Mouse (Mus musculus): ENCODE data around the gene Tbcb. TPM values are rescaled to one million over a fixed set of nuclear protein-coding genes. Genes with fewer than 3 reads are reported as not detected.

The Tbcb gene
- polyA plus RNA-seq, 1 experiment from 2014 or later = 156 TPM

GRCm38 (mm10) chr7:30199498-30200139 is 32.5 kb downstream of the Tbcb start:
- no peak for ATAC-seq (ENCODE audit: low read depth)

GRCm38 (mm10) chr7:30198481-30198971 is 33.5 kb downstream of the Tbcb start, which contains the start of gene Capns1:
Gene Capns1 (minus strand): TSS chr7:30198811.
- Histone ChIP-seq H3K4me2 (ENCODE audit: low read depth, low read length) (peak within 1 kb of the TSS; percentile 15), H3K4me1 (replicated peaks; ENCODE audit: control insufficient read depth, insufficient read depth, low read length) (peaks cover 12% of the 10 kb centered on the region), H3K4me3 (ENCODE audit: low read length) (no peak within 1 kb of the TSS), H3K27ac (ENCODE audit: low read length) (no peak within 1 kb of the TSS; the same call in 1 of the 2 replicates), H3K9ac (ENCODE audit: low read length) (no peak within 1 kb of the TSS), H3K27me3 (ENCODE audit: control insufficient read depth, insufficient read depth, low read depth, low read length) (no peaks in the 10 kb centered on the region), H3K36me3 (ENCODE audit: control insufficient read depth, insufficient read depth, low read length) (no peaks in the 10 kb centered on the region), H3K9me3 (ENCODE audit: control insufficient read depth, low read length) (no peaks in the 10 kb centered on the region)
- ATAC-seq (ENCODE audit: low read depth) = peak; percentile 18; the same call in 1 of the 2 replicates
- WGBS = 6% methylated on average over 8 of the region's 8 CpGs

More at GRCm38 (mm10) chr7:30199498-30200139, 32.5 kb downstream of the Tbcb start:
- Histone ChIP-seq H3K4me2 (ENCODE audit: low read depth, low read length) (no peak overlapping the region), H3K4me1 (replicated peaks; ENCODE audit: control insufficient read depth, insufficient read depth, low read length) (peaks cover 11% of the 10 kb centered on the region; the same call in 1 of the 2 replicates), H3K4me3 (ENCODE audit: low read length) (no peak overlapping the region), H3K9me3 (ENCODE audit: control insufficient read depth, low read length) (no peaks in the 10 kb centered on the region), H3K9ac (ENCODE audit: low read length) (no peak overlapping the region), H3K36me3 (ENCODE audit: control insufficient read depth, insufficient read depth, low read length) (no peaks in the 10 kb centered on the region), H3K27me3 (ENCODE audit: control insufficient read depth, insufficient read depth, low read depth, low read length) (no peaks in the 10 kb centered on the region), H3K27ac (ENCODE audit: low read length) (no peak overlapping the region)
- WGBS = 67% methylated on average over 18 of the region's 18 CpGs

- WGBS = 45% methylated on average over 5 of the region's 5 CpGs
- Histone ChIP-seq H3K27ac (ENCODE audit: low read length) (no peak overlapping the region), H3K36me3 (ENCODE audit: control insufficient read depth, insufficient read depth, low read length) (no peaks in the 10 kb centered on the region), H3K9ac (ENCODE audit: low read length) (no peak overlapping the region), H3K4me1 (replicated peaks; ENCODE audit: control insufficient read depth, insufficient read depth, low read length) (peaks cover 20% of the 10 kb centered on the region), H3K27me3 (ENCODE audit: control insufficient read depth, insufficient read depth, low read depth, low read length) (no peaks in the 10 kb centered on the region), H3K4me3 (ENCODE audit: low read length) (no peak overlapping the region), H3K9me3 (ENCODE audit: control insufficient read depth, low read length) (no peaks in the 10 kb centered on the region), H3K4me2 (ENCODE audit: low read depth, low read length) (no peak overlapping the region)
- ATAC-seq (ENCODE audit: low read depth) = no peak
These were observed 34.4 kb downstream of the Tbcb start for GRCm38 (mm10) chr7:30197592-30198129.

- Histone ChIP-seq H3K27me3 (ENCODE audit: control insufficient read depth, insufficient read depth, low read depth, low read length) (no peaks in the 10 kb centered on the region), H3K4me1 (replicated peaks; ENCODE audit: control insufficient read depth, insufficient read depth, low read length) (peaks cover 20% of the 10 kb centered on the region), H3K9ac (ENCODE audit: low read length) (no peak overlapping the region), H3K4me3 (ENCODE audit: low read length) (no peak overlapping the region), H3K9me3 (ENCODE audit: control insufficient read depth, low read length) (no peaks in the 10 kb centered on the region), H3K36me3 (ENCODE audit: control insufficient read depth, insufficient read depth, low read length) (peaks cover 11% of the 10 kb centered on the region; the same call in 1 of the 2 replicates), H3K27ac (ENCODE audit: low read length) (no peak overlapping the region), H3K4me2 (ENCODE audit: low read depth, low read length) (no peak overlapping the region)
- no peak for ATAC-seq (ENCODE audit: low read depth)
- 63% methylated on average over 6 of the region's 6 CpGs for WGBS
These were observed 35.9 kb downstream of the Tbcb start for GRCm38 (mm10) chr7:30196171-30196570.

GRCm38 (mm10) chr7:30195461-30195860 is 36.6 kb downstream of the Tbcb start:
- no peak overlapping the region for H3K4me3 ChIP-seq (ENCODE audit: low read length)
- peak overlapping the region; percentile 66; the same call in 1 of the 2 replicates for H3K4me2 ChIP-seq (ENCODE audit: low read depth, low read length)
- H3K36me3 ChIP-seq (ENCODE audit: control insufficient read depth, insufficient read depth, low read length) = peaks cover 13% of the 10 kb centered on the region; the same call in 1 of the 2 replicates
- WGBS = 56% methylated on average over 6 of the region's 6 CpGs
- H3K27ac ChIP-seq (ENCODE audit: low read length) = no peak overlapping the region
- H3K4me1 ChIP-seq (replicated peaks; ENCODE audit: control insufficient read depth, insufficient read depth, low read length) = peaks cover 20% of the 10 kb centered on the region
- no peak overlapping the region for H3K9ac ChIP-seq (ENCODE audit: low read length)
- no peaks in the 10 kb centered on the region for H3K9me3 ChIP-seq (ENCODE audit: control insufficient read depth, low read length)
- no peaks in the 10 kb centered on the region for H3K27me3 ChIP-seq (ENCODE audit: control insufficient read depth, insufficient read depth, low read depth, low read length)
- no peak for ATAC-seq (ENCODE audit: low read depth)

- peak overlapping the region; percentile 66 for H3K4me2 ChIP-seq (ENCODE audit: low read depth, low read length)
- peak; percentile 94 for ATAC-seq (ENCODE audit: low read depth)
- H3K9ac ChIP-seq (ENCODE audit: low read length) = peak overlapping the region; percentile 84
- no peaks in the 10 kb centered on the region for H3K27me3 ChIP-seq (ENCODE audit: control insufficient read depth, insufficient read depth, low read depth, low read length)
- H3K4me3 ChIP-seq (ENCODE audit: low read length) = peak overlapping the region; percentile 78
- peaks cover 20% of the 10 kb centered on the region for H3K4me1 ChIP-seq (replicated peaks; ENCODE audit: control insufficient read depth, insufficient read depth, low read length)
- peak overlapping the region; percentile 90 for H3K27ac ChIP-seq (ENCODE audit: low read length)
- WGBS = under 1% methylated on average over 28 of the region's 28 CpGs
- H3K9me3 ChIP-seq (ENCODE audit: control insufficient read depth, low read length) = no peaks in the 10 kb centered on the region
- peaks cover 15% of the 10 kb centered on the region; the same call in 1 of the 2 replicates for H3K36me3 ChIP-seq (ENCODE audit: control insufficient read depth, insufficient read depth, low read length)
These were observed 37.2 kb downstream of the Tbcb start for GRCm38 (mm10) chr7:30194884-30195283.

GRCm38 (mm10) chr7:30194101-30194831 is 37.8 kb downstream of the Tbcb start:
- Histone ChIP-seq H3K9ac (ENCODE audit: low read length) (peak overlapping the region; percentile 84), H3K9me3 (ENCODE audit: control insufficient read depth, low read length) (no peaks in the 10 kb centered on the region), H3K36me3 (ENCODE audit: control insufficient read depth, insufficient read depth, low read length) (peaks cover 15% of the 10 kb centered on the region; the same call in 1 of the 2 replicates), H3K4me1 (replicated peaks; ENCODE audit: control insufficient read depth, insufficient read depth, low read length) (peaks cover 20% of the 10 kb centered on the region), H3K4me2 (ENCODE audit: low read depth, low read length) (peak overlapping the region; percentile 66), H3K4me3 (ENCODE audit: low read length) (peak overlapping the region; percentile 78), H3K27ac (ENCODE audit: low read length) (peak overlapping the region; percentile 90), H3K27me3 (ENCODE audit: control insufficient read depth, insufficient read depth, low read depth, low read length) (no peaks in the 10 kb centered on the region)
- WGBS = under 1% methylated on average over 25 of the region's 26 CpGs
- peak; percentile 30 for ATAC-seq (ENCODE audit: low read depth)

GRCm38 (mm10) chr7:30193581-30194100 is 38.4 kb downstream of the Tbcb start:
- under 1% methylated on average over 22 of the region's 26 CpGs for WGBS
- Histone ChIP-seq H3K4me2 (ENCODE audit: low read depth, low read length) (peak overlapping the region; percentile 66), H3K9me3 (ENCODE audit: control insufficient read depth, low read length) (no peaks in the 10 kb centered on the region), H3K4me3 (ENCODE audit: low read length) (peak overlapping the region; percentile 78), H3K4me1 (replicated peaks; ENCODE audit: control insufficient read depth, insufficient read depth, low read length) (peaks cover 20% of the 10 kb centered on the region), H3K36me3 (ENCODE audit: control insufficient read depth, insufficient read depth, low read length) (peaks cover 21% of the 10 kb centered on the region), H3K27me3 (ENCODE audit: control insufficient read depth, insufficient read depth, low read depth, low read length) (no peaks in the 10 kb centered on the region), H3K27ac (ENCODE audit: low read length) (peak overlapping the region; percentile 90), H3K9ac (ENCODE audit: low read length) (peak overlapping the region; percentile 84)
- peak; percentile 79 for ATAC-seq (ENCODE audit: low read depth)

- 28% methylated on average over 9 of the region's 9 CpGs for WGBS
- Histone ChIP-seq H3K4me1 (replicated peaks; ENCODE audit: control insufficient read depth, insufficient read depth, low read length) (peaks cover 17% of the 10 kb centered on the region), H3K4me2 (ENCODE audit: low read depth, low read length) (peak overlapping the region; percentile 66), H3K9ac (ENCODE audit: low read length) (peak overlapping the region; percentile 84), H3K4me3 (ENCODE audit: low read length) (peak overlapping the region; percentile 78), H3K9me3 (ENCODE audit: control insufficient read depth, low read length) (no peaks in the 10 kb centered on the region), H3K36me3 (ENCODE audit: control insufficient read depth, insufficient read depth, low read length) (peaks cover 24% of the 10 kb centered on the region), H3K27me3 (ENCODE audit: control insufficient read depth, insufficient read depth, low read depth, low read length) (no peaks in the 10 kb centered on the region), H3K27ac (ENCODE audit: low read length) (no peak overlapping the region)
- ATAC-seq (ENCODE audit: low read depth) = no peak
These were observed 39.1 kb downstream of the Tbcb start for GRCm38 (mm10) chr7:30193013-30193412.

Data from lung, embryonic 16.5 days (tissue).